Mouse (Mus musculus): ENCODE measurements around the gene Fam43b.

GRCm38 (mm10) chr4:138383789-138384188 lies 12.5 kb downstream of the Fam43b start:
- TF ChIP-seq ZNF384 (IDR thresholded peaks at IDR 0.05; ENCODE audit: low read depth, low read length), result no peak
- no peak for TF ChIP-seq HCFC1 (IDR thresholded peaks at IDR 0.05; ENCODE audit: borderline replicate concordance, insufficient read depth, low read length)
- no peak for TF ChIP-seq CHD2 (IDR thresholded peaks at IDR 0.05; ENCODE audit: low read depth, low read length)
